In genomic region chr7:120727581-120727980, GRCm38 (mm10) we compare ENCODE assay signal across 9 mouse cellular contexts. TPM values are rescaled to one million over a fixed set of nuclear protein-coding genes. Genes with fewer than 3 reads are reported as not detected.
A peak's percentile ranks its signal among the peaks of the same experiment; 100 is the strongest.
DNase-seq lines count a peak whose midpoint lies in the region; ATAC-seq lines count a peak whose summit lies in the region.
"Had no signal": no experiment of that assay in that cellular context is flagged by ENCODE, and none has a peak within 500 bp of the region (broad histone marks: within the 10 kb centered on the region; RNA-seq: fewer than 3 reads in every experiment).

No protein-coding gene starts in this region.

- peak; percentile 43 for DNase-seq in gastrocnemius, adult 18-20 months (ENCODE audit: low spot score)
- no peak for DNase-seq in gastrocnemius, postnatal 25 days
- DNase-seq in 3T3-L1 (ENCODE audit: low read depth, low spot score) (peak; percentile 66), MEL-GATA-1-ER (ENCODE audit: extremely low read depth, low read depth) (peak; percentile 46)
- DNase-seq in embryo, embryonic 11.5 days (ENCODE audit: low read depth, low spot score) = peak; percentile 22
- no peak for DNase-seq in frontal cortex, postnatal 14 days (ENCODE audit: low spot score in 2 of 2)

- H3K4me1 ChIP-seq in liver, embryonic 12.5 days = peaks cover 30% of the 10 kb centered on the region
- 0 out of 2 replicates have a peak, but pooled peaks cover 4% of the 10 kb centered on the region for H3K4me1 ChIP-seq in stomach, embryonic 15.5 days

- ATAC-seq in liver, embryonic 12.5 days = 0 out of 2 replicates have a peak, but pooled peaks have one; percentile 51
- peak; percentile 27; the same call in 1 of the 2 replicates for ATAC-seq in stomach, embryonic 15.5 days (ENCODE audit: insufficient read depth, low FRiP score, low read depth)

- 79% methylated on average over 3 of the region's 3 CpGs for WGBS in liver, embryonic 12.5 days (ENCODE audit: insufficient replicate concordance)
- 89% methylated on average over 3 of the region's 3 CpGs for WGBS in stomach, embryonic 15.5 days

- H3K27me3 ChIP-seq in liver, embryonic 12.5 days (replicated peaks) = no peaks in the 10 kb centered on the region
- H3K27me3 ChIP-seq in stomach, embryonic 15.5 days (replicated peaks) = no peaks in the 10 kb centered on the region
- H3K27me3 ChIP-seq: embryonic facial prominence, embryonic 13.5 days had no signal

- H3K9me3 ChIP-seq in liver, embryonic 12.5 days (replicated peaks) = no peaks in the 10 kb centered on the region
- H3K9me3 ChIP-seq in stomach, embryonic 15.5 days = no peaks in the 10 kb centered on the region
- H3K9me3 ChIP-seq: embryonic facial prominence, embryonic 13.5 days had no signal

- H3K4me3 ChIP-seq in liver, embryonic 12.5 days = no peak overlapping the region
- H3K4me3 ChIP-seq in stomach, embryonic 15.5 days (replicated peaks) = no peak overlapping the region
- H3K4me3 ChIP-seq: embryonic facial prominence, embryonic 13.5 days had no signal

- no peak overlapping the region for H3K4me2 ChIP-seq in liver, embryonic 12.5 days
- no peak overlapping the region for H3K4me2 ChIP-seq in stomach, embryonic 15.5 days
- H3K4me2 ChIP-seq: embryonic facial prominence, embryonic 13.5 days had no signal

- no peak overlapping the region for H3K9ac ChIP-seq in liver, embryonic 12.5 days
- H3K9ac ChIP-seq in stomach, embryonic 15.5 days = no peak overlapping the region
- H3K9ac ChIP-seq: embryonic facial prominence, embryonic 13.5 days had no signal

- peaks cover 26% of the 10 kb centered on the region for H3K36me3 ChIP-seq in liver, embryonic 12.5 days
- no peaks in the 10 kb centered on the region for H3K36me3 ChIP-seq in stomach, embryonic 15.5 days

- no peak overlapping the region for H3K27ac ChIP-seq in liver, embryonic 12.5 days
- no peak overlapping the region for H3K27ac ChIP-seq in stomach, embryonic 15.5 days
- H3K27ac ChIP-seq: embryonic facial prominence, embryonic 13.5 days had no signal

RNA-seq across cellular contexts. Expression of gene Vwa3a, which starts 11.5 kb away (rescaled TPM):
- total RNA-seq in gastrocnemius, adult 18-20 months (2021) = under 1 TPM; 0.39 to 0.50 TPM
- under 1 TPM; 0.51 to 0.72 TPM for total RNA-seq in gastrocnemius, postnatal 25 days (2021)
- not detected in 2 replicates for polyA plus RNA-seq in liver, embryonic 12.5 days (2016; fragmentation: Nextera tagmentation; extraction: Ambion mirVana)
- 0.63 and 0.73 TPM in 2 replicates for polyA plus RNA-seq in stomach, embryonic 15.5 days (2015; fragmentation: Nextera tagmentation; extraction: Ambion mirVana)

RNA-seq across cellular contexts. Expression of gene Mosmo, which starts 50.2 kb away (rescaled TPM):
- 10 to 100 TPM; 19.9 to 22.6 TPM for total RNA-seq in gastrocnemius, adult 18-20 months (2021)
- total RNA-seq in gastrocnemius, postnatal 25 days (2021) = 10 to 100 TPM; 20.2 to 20.7 TPM
- 9.4 and 10.7 TPM in 2 replicates for polyA plus RNA-seq in liver, embryonic 12.5 days (2016; fragmentation: Nextera tagmentation; extraction: Ambion mirVana)
- polyA plus RNA-seq in stomach, embryonic 15.5 days (2015; fragmentation: Nextera tagmentation; extraction: Ambion mirVana) = 11.1 and 13.5 TPM in 2 replicates

RNA-seq across cellular contexts. Expression of gene Pdzd9, which starts 57.4 kb away (rescaled TPM):
- total RNA-seq in gastrocnemius, adult 18-20 months (2021) = not detected
- not detected for total RNA-seq in gastrocnemius, postnatal 25 days (2021)
- 0.13 and 0.17 TPM in 2 replicates for polyA plus RNA-seq in liver, embryonic 12.5 days (2016; fragmentation: Nextera tagmentation; extraction: Ambion mirVana)
- polyA plus RNA-seq in stomach, embryonic 15.5 days (2015; fragmentation: Nextera tagmentation; extraction: Ambion mirVana) = 0.28 and 0.44 TPM in 2 replicates

Comparison
In these comparisons a context has a peak if more than half of its experiments do, and no peak if none do; other contexts are left out.
1. DNase-seq: peak in gastrocnemius, adult 18-20 months (single experiment), 3T3-L1 (single experiment), MEL-GATA-1-ER (single experiment) and embryo, embryonic 11.5 days (single experiment); none in gastrocnemius, postnatal 25 days (single experiment) and frontal cortex, postnatal 14 days (0 of 2).